Mouse (Mus musculus) liver, embryonic 14.5 days (tissue): ENCODE results near the gene F13a1.

ENCODE experiments used
- CTCF ChIP-seq: IDR thresholded peaks from 2 replicates; pipeline ENCODE4 v1.5.1; 2016; ENCODE audit warnings: antibody characterized with exemption, low read depth, control low read depth
- EP300 ChIP-seq: IDR thresholded peaks from 2 replicates; pipeline ENCODE4 v1.6.1; 2016; ENCODE audit warnings: antibody characterized with exemption, low read depth

DNA sequence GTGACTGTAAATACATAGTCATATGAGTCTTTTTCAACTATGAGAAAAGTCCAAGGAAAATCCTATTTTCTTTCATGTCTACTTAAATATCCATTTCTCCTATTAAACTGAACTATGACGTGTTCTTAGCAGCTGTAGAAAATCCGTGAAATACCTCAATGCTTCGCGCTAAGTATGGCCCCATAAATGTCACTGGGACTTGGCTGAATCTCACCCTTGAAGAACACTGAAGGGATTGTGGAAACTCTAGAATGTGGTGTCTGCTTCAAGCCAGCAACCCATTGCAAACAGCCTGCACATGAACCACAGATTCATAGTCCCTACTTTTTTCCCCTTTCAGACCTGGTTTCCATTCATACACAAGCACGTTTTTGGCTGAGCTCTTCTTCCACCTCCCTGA, 56.5 kb downstream of the F13a1 start:
- TF ChIP-seq CTCF (no peak), EP300 (no peak)
